Mouse (Mus musculus) limb, embryonic 12.5 days (tissue): ENCODE measurements at regions not wholly inside any gene's neighbourhood (a gene's known extent, or its start where the extent isn't known, plus 50 kb on each side); places are given as distances from the start of the nearest gene placed in this dataset.

Experiments
- ATAC-seq: fragments of 200-750 bp; cut with Nextera tagmentation; 2 replicates; pipeline ENCODE4 v1.8.0; 2017; ENCODE audit warnings: low read depth, moderate TSS enrichment; ENCODE audit not compliant: insufficient number of reproducible peaks, insufficient read depth, low FRiP score, low TSS enrichment
- H3K27ac ChIP-seq: fragments of 300-500 bp; sonication (generic); 2 replicates; pipeline ENCODE4 v1.5.1; 2016; ENCODE audit warnings: mild to moderate bottlenecking, moderate library complexity
- H3K27me3 ChIP-seq: fragments of 300-500 bp; sonication (generic); 2 replicates; pipeline ENCODE4 v1.6.1; 2016; ENCODE audit warnings: mild to moderate bottlenecking, moderate library complexity
- H3K36me3 ChIP-seq: fragments of 300-500 bp; sonication (generic); 2 replicates; pipeline ENCODE4 v1.6.1; 2016; ENCODE audit warnings: mild to moderate bottlenecking, moderate library complexity
- H3K4me1 ChIP-seq: fragments of 300-500 bp; sonication (generic); replicated peaks from 2 replicates; pipeline ENCODE4 v1.6.1; 2016
- H3K4me2 ChIP-seq: fragments of 300-500 bp; sonication (generic); 2 replicates; pipeline ENCODE4 v1.6.1; 2016; ENCODE audit warnings: mild to moderate bottlenecking, moderate library complexity
- H3K4me3 ChIP-seq: fragments of 300-500 bp; sonication (generic); replicated peaks from 2 replicates; pipeline ENCODE4 v1.5.1; 2016; ENCODE audit warnings: mild to moderate bottlenecking
- H3K9ac ChIP-seq: fragments of 300-500 bp; sonication (generic); replicated peaks from 2 replicates; pipeline ENCODE4 v1.6.1; 2016; ENCODE audit warnings: mild to moderate bottlenecking, moderate library complexity
- H3K9me3 ChIP-seq: fragments of 300-500 bp; sonication (generic); 2 replicates; pipeline ENCODE4 v1.6.1; 2016; ENCODE audit warnings: mild to moderate bottlenecking, moderate library complexity
- WGBS: fragments of 180-500 bp; shearing (Covaris S2); methylation state at CpG from one replicate; pipeline ENCODE4 v1.1.7; 2016; 5-methylcytosine and 5-hydroxymethylcytosine counted together

DNA sequence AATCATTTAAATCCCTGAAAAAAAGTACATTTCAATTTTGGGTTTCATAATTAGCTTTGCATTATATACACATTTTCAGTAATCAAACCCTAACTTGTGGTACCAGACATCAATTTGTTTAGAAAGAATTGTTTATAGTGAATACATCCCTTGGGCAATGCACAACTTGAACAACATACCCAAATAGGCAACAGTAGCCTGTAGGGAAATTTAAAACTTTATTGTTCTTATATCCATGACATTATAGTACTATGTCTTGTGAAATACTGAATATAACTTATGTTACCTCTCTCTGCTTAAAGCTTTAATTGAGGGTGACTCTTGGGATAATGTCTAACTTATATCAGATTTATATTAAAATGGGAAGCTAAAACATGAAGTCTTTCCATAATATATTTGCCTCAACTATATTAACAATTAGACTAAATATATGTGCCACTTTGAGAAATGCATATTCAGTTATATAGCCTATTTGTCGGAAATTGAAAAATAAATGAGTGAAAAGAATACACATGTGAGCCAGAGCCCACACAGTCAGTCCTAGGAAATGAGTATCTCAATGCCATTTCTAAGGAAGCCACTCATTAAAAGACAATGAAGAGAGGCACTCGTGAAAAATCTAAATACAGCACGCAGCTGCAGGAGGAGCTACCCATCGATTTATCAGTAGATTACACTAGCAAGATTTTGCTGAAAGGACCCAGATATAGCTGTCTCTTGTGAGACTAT lies 458.1 kb upstream of the Slitrk6 start:
- no peak overlapping the region for H3K9ac ChIP-seq
- no peaks in the 10 kb centered on the region for H3K27me3 ChIP-seq
- H3K4me3 ChIP-seq = no peak overlapping the region
- ATAC-seq = no peak
- H3K9me3 ChIP-seq = no peaks in the 10 kb centered on the region
- 91% methylated on average over 4 of the region's 4 CpGs for WGBS
- H3K4me2 ChIP-seq = no peak overlapping the region
- no peaks in the 10 kb centered on the region for H3K4me1 ChIP-seq
- H3K27ac ChIP-seq = no peak overlapping the region
- no peaks in the 10 kb centered on the region for H3K36me3 ChIP-seq

DNA sequence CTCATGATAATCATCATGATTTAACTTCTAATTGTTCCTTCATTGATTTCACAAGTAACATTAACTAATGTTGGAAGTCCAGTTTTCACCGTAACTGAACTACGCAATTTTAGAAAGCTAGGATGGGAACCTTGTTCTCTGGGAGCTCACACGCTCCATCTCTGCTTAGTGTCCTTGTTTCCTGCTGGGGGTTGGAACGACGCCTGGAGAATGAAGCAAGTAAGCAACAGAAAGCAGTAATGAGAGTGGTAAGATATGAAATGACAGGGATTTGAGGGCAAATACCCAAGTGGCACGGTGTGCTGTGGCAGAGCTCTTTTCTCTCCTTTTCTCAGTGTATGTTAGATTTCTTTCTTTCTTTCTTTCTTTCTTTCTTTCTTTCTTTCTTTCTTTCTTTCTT lies 448.0 kb upstream of the Slitrk5 start:
- Histone ChIP-seq H3K4me3 (no peak overlapping the region), H3K9me3 (no peaks in the 10 kb centered on the region), H3K36me3 (no peaks in the 10 kb centered on the region), H3K27ac (no peak overlapping the region), H3K27me3 (no peaks in the 10 kb centered on the region), H3K4me1 (no peaks in the 10 kb centered on the region), H3K4me2 (no peak overlapping the region), H3K9ac (no peak overlapping the region)
- ATAC-seq = no peak
- WGBS = 86% methylated on average over 6 of the region's 6 CpGs

DNA sequence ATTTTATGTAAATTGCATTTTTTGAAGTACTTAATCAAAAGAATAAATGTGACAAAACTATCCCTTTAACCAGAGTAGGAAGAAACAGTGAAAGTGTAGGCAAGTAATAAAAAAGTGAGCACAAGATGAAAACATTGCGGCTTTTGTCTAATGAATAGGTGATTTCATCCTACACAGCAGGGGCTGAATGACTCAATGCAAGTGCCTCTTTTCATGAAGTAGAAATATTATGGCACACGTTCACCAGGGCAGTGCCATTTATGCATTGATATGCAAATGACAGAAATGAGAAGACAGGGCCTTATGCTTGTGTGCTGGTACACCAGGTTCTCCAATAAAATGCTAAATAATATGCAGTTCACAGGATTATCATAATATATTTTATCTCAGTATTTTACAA lies 435.8 kb upstream of the Slitrk5 start:
- no peak overlapping the region for H3K4me2 ChIP-seq
- H3K27ac ChIP-seq = no peak overlapping the region
- no peaks in the 10 kb centered on the region for H3K4me1 ChIP-seq
- no peak overlapping the region for H3K9ac ChIP-seq
- no peak for ATAC-seq
- H3K9me3 ChIP-seq = no peaks in the 10 kb centered on the region
- no peaks in the 10 kb centered on the region for H3K36me3 ChIP-seq
- H3K27me3 ChIP-seq = no peaks in the 10 kb centered on the region
- 71% methylated on average over 2 of the region's 2 CpGs for WGBS
- no peak overlapping the region for H3K4me3 ChIP-seq

DNA sequence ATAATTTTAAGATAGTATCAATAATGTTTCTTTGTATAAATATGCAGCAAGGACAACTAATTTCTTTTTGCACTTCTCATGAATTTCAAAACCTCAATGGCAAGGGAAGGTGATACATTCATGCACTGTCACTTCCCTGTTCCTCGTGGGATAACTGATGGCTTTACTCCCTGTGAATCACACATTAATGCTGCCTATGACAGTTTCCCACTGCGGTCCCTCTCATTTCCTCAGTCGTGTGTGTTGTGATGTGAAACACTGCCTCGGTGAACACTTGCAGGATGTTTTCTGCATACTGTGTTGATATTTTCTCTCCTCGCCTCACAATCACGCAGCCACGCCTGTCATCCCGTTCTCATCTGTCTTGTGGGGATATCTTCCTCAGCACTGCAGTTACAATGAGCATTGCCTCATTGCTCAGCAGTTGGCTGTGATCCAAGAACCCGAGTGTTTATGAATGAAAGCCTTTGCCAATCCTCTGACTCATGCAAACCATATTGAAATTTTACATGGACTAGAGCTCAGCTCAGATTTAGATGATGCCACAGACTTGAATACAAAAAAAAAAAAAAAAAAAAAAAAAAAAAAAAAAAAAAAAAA lies 425.4 kb upstream of the Slitrk5 start:
- no peaks in the 10 kb centered on the region for H3K4me1 ChIP-seq
- H3K4me3 ChIP-seq = no peak overlapping the region
- no peaks in the 10 kb centered on the region for H3K36me3 ChIP-seq
- no peaks in the 10 kb centered on the region for H3K9me3 ChIP-seq
- no peak overlapping the region for H3K9ac ChIP-seq
- H3K4me2 ChIP-seq = no peak overlapping the region
- H3K27me3 ChIP-seq = no peaks in the 10 kb centered on the region
- no peak overlapping the region for H3K27ac ChIP-seq
- no peak for ATAC-seq
- WGBS = 81% methylated on average over 9 of the region's 9 CpGs

DNA sequence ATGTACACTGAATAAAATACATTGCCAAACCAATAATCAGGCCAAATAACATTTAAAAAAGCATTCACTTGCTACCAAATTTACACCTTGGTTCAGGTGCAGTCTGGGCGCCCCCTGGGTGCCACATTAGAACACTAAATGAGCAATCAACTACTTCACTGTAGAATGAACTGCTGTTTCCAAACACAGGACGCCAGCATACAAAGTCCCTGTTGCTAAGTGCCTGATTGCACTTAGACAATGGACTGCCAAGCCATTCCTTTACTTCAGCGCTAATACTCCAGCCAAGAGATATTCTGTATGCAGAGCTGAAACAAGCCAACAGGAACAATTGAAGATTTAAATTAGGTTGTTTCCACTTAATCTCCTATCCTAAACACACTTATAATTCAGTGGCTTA lies 421.7 kb upstream of the Slitrk5 start:
- no peaks in the 10 kb centered on the region for H3K9me3 ChIP-seq
- no peaks in the 10 kb centered on the region for H3K4me1 ChIP-seq
- H3K4me3 ChIP-seq = no peak overlapping the region
- H3K9ac ChIP-seq = no peak overlapping the region
- no peak overlapping the region for H3K4me2 ChIP-seq
- no peak overlapping the region for H3K27ac ChIP-seq
- H3K36me3 ChIP-seq = no peaks in the 10 kb centered on the region
- 64% methylated on average over 3 of the region's 3 CpGs for WGBS
- no peak for ATAC-seq
- H3K27me3 ChIP-seq = no peaks in the 10 kb centered on the region

DNA sequence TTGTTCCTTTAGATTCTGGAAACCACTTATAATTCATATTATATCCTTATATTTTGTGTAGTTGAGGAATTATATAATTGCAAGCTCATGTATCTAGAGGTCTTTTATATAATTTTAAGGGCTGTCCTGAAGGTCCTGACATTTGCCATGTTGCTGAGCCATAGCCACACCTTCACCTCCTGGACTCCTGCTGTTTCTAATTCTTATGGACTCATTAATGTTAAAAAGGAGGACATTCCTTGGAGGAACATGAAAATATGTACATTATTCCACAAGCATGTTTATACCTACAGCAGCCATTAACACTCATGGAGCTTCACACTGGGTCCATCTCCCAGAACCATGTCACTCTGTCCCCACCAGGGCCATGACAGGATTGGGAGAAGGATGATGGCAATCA lies 413.2 kb upstream of the Slitrk5 start:
- no peak for ATAC-seq
- no peak overlapping the region for H3K4me2 ChIP-seq
- no peaks in the 10 kb centered on the region for H3K36me3 ChIP-seq
- no peaks in the 10 kb centered on the region for H3K9me3 ChIP-seq
- no peak overlapping the region for H3K4me3 ChIP-seq
- no peaks in the 10 kb centered on the region for H3K4me1 ChIP-seq
- no peaks in the 10 kb centered on the region for H3K27me3 ChIP-seq
- no peak overlapping the region for H3K9ac ChIP-seq
- no peak overlapping the region for H3K27ac ChIP-seq

DNA sequence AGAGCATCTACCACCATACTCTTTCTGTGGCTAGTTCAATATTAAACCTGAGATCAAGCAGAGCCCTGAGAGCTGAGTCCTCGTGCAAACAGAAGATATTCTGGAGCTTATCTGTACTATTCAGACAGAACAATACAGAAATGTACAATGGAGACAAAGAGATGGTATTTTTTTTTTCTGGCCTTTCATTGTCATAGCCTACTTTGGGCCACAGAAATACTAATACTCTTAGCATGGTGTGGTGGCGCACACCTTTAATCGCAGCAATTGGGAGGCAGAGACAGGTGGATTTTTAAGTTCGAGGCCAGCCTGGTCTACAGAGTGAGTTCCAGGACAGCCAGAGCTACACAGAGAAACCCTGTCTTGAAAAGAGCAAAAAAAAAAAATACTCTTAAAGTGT lies 404.7 kb upstream of the Slitrk5 start:
- no peak for ATAC-seq
- no peak overlapping the region for H3K4me2 ChIP-seq
- H3K9me3 ChIP-seq = no peaks in the 10 kb centered on the region
- H3K36me3 ChIP-seq = no peaks in the 10 kb centered on the region
- H3K27me3 ChIP-seq = no peaks in the 10 kb centered on the region
- no peak overlapping the region for H3K4me3 ChIP-seq
- WGBS = 93% methylated on average over 4 of the region's 4 CpGs
- H3K9ac ChIP-seq = no peak overlapping the region
- H3K4me1 ChIP-seq = no peaks in the 10 kb centered on the region
- no peak overlapping the region for H3K27ac ChIP-seq

DNA sequence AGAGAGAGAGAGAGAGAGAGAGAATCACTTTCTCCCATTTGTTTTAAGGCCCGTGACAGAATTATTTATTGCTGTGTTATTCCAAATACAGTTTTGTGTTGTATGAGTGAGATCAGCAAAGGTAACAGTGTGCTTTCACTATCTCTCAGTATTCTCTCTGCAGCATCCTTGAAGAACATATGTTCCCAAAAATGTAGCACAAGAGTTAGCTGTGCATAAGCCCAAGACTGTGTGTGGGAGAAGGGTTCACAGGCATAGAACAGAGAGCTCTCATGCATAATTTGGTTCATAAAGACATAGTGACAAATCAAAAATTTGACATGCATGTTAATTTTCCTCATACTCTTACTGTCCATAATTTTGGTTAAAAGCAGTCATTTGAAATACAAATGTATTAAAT lies 393.5 kb upstream of the Slitrk5 start:
- no peak for ATAC-seq
- no peak overlapping the region for H3K27ac ChIP-seq
- H3K4me1 ChIP-seq = no peaks in the 10 kb centered on the region
- H3K9me3 ChIP-seq = no peaks in the 10 kb centered on the region
- H3K4me2 ChIP-seq = no peak overlapping the region
- H3K4me3 ChIP-seq = no peak overlapping the region
- H3K9ac ChIP-seq = no peak overlapping the region
- 89% methylated on average over 1 of the region's 1 CpGs for WGBS
- no peaks in the 10 kb centered on the region for H3K27me3 ChIP-seq
- no peaks in the 10 kb centered on the region for H3K36me3 ChIP-seq

DNA sequence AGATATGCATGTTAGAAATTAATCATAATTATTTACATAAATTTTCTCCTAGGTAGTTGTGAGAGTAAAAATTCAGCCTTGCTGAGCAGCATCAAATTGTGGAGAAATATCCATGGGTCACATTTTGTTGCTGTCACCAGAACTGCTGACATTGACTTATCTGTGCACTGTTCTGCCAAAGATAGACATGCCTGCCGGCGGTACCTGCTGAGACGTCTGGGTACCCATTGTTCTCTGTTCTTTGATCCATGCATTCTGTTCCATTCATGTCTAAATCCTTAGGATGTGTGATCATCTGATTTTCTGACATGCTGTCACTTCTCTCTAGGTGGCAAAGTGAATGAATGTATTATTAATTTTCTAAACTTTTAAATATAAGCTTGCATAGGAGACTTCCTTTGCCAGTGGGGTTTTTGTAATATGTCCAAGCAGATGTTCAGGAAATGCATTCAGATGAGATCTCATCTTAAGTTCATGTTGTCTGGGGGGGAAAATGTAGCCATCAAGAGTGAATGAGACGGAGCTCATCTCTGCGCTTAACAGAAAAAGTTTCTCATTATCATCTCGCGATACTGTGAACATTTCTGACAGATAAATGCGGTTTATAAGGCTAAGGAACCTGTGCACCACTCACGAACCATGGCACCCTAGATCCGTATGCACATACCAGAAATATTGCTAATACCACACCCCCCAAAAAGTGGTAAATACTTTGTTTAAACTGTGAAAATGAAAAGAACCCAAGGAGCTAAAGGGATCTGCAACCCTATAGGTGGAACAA lies 391.0 kb upstream of the Slitrk5 start:
- no peak for ATAC-seq
- Histone ChIP-seq H3K9me3 (no peaks in the 10 kb centered on the region), H3K9ac (no peak overlapping the region), H3K4me1 (no peaks in the 10 kb centered on the region), H3K36me3 (no peaks in the 10 kb centered on the region), H3K27me3 (no peaks in the 10 kb centered on the region), H3K4me3 (no peak overlapping the region), H3K27ac (no peak overlapping the region), H3K4me2 (no peak overlapping the region)
- WGBS = 89% methylated on average over 10 of the region's 10 CpGs

DNA sequence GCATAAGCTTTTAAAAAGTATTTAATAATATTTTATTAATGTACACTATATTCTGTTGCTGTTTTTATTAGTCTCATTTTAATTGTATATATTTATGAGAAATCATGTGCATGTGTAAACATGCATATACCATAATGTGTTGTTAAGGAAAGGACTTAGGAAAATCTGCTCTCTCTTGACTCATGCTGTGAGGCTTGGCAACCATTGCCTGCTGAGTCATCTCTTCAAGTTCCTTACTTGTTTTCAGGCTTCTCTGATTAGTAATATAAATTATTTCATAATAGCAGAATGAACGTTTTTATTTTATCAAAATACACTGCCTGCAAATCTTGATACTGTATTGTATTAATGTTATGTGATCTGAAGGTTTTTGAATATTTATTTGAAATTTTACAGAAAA lies 388.9 kb upstream of the Slitrk5 start:
- H3K4me1 ChIP-seq = no peaks in the 10 kb centered on the region
- H3K4me2 ChIP-seq = no peak overlapping the region
- no peaks in the 10 kb centered on the region for H3K27me3 ChIP-seq
- H3K4me3 ChIP-seq = no peak overlapping the region
- WGBS = 61% methylated on average over 1 of the region's 1 CpGs
- no peak overlapping the region for H3K27ac ChIP-seq
- no peak overlapping the region for H3K9ac ChIP-seq
- H3K36me3 ChIP-seq = no peaks in the 10 kb centered on the region
- no peaks in the 10 kb centered on the region for H3K9me3 ChIP-seq
- ATAC-seq = no peak

DNA sequence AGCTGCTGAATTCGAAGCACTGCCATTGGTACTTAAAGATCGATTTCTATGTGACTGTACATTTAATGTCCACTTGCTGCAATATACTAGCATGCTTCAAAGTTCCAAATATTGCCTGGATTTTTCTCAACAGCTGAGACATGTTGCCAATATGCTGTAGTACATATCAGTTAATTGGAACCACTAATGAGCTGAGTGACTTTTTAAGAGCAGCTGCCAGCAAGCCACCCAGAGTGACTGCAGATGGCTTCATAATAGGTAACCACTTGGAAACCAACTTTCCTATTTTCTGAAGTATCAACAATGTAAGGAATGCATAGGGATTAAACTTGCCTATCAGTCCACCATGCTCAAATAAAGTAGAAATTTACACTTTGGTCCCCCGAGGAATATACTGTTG lies 379.4 kb upstream of the Slitrk5 start:
- no peaks in the 10 kb centered on the region for H3K9me3 ChIP-seq
- H3K27me3 ChIP-seq = no peaks in the 10 kb centered on the region
- 57% methylated on average over 3 of the region's 3 CpGs for WGBS
- H3K36me3 ChIP-seq = no peaks in the 10 kb centered on the region
- H3K4me1 ChIP-seq = 0 out of 2 replicates have a peak, but pooled peaks cover 5% of the 10 kb centered on the region
- no peak overlapping the region for H3K4me2 ChIP-seq
- no peak overlapping the region for H3K27ac ChIP-seq
- ATAC-seq = 0 out of 2 replicates have a peak, but pooled peaks have one; percentile 47
- H3K9ac ChIP-seq = no peak overlapping the region
- H3K4me3 ChIP-seq = no peak overlapping the region
